Mouse (Mus musculus) CH12.LX (cell line): ENCODE data around the gene Opcml.

Experiments used
- BHLHE40 ChIP-seq: IDR thresholded peaks from 2 replicates; pipeline ENCODE4 v1.6.1; 2011; ENCODE audit warnings: mild to moderate bottlenecking, low read depth, low read length, improper control_type of control experiment
- CTCF ChIP-seq, 2 experiments: IDR thresholded peaks in 1 of 2; conservative IDR thresholded peaks in 1 of 2; 2 replicates each; pipeline ENCODE4 v1.5.1; 2011 to 2012; ENCODE audit warnings: low read depth in 2 of 2, low read length in 2 of 2, improper control_type of control experiment in 1 of 2, inconsistent platforms in 1 of 2, mild to moderate bottlenecking in 1 of 2, moderate library complexity in 1 of 2
- EP300 ChIP-seq: IDR thresholded peaks from 2 replicates; pipeline ENCODE4 v1.6.1; 2011; ENCODE audit warnings: low read length, improper control_type of control experiment
- GABPA ChIP-seq: IDR thresholded peaks from 2 replicates; pipeline ENCODE4 v1.6.1; 2012; ENCODE audit warnings: low read depth, low read length, improper control_type of control experiment, inconsistent platforms; ENCODE audit not compliant: insufficient replicate concordance
- JUN ChIP-seq: IDR thresholded peaks from 2 replicates; pipeline ENCODE4 v1.6.1; 2011; ENCODE audit warnings: low read depth, mild to moderate bottlenecking, low read length, improper control_type of control experiment, moderate library complexity; ENCODE audit not compliant: insufficient read depth
- MEF2A ChIP-seq: IDR thresholded peaks from 2 replicates; pipeline ENCODE4 v1.6.1; 2014; ENCODE audit warnings: low read depth, mild to moderate bottlenecking, inconsistent platforms, low read length, improper control_type of control experiment, borderline replicate concordance
- MYC ChIP-seq: IDR thresholded peaks from 2 replicates; pipeline ENCODE4 v1.6.1; 2011; ENCODE audit warnings: low read depth, mild to moderate bottlenecking, improper control_type of control experiment, low read length
- NELFE ChIP-seq: IDR thresholded peaks from 2 replicates; pipeline ENCODE4 v1.6.1; 2011; ENCODE audit warnings: low read depth, low read length, improper control_type of control experiment
- POLR2A ChIP-seq: IDR thresholded peaks from 2 replicates; pipeline ENCODE4 v1.6.1; 2011; ENCODE audit warnings: low read depth, mild to moderate bottlenecking, improper control_type of control experiment, low read length
- POLR2AphosphoS2 ChIP-seq: IDR thresholded peaks from 2 replicates; pipeline ENCODE4 v1.6.1; 2011; ENCODE audit warnings: low read depth, low read length, improper control_type of control experiment
- RCOR1 ChIP-seq: conservative IDR thresholded peaks from 2 replicates; pipeline ENCODE4 v1.6.1; 2012; ENCODE audit warnings: low read depth, mild to moderate bottlenecking, inconsistent platforms, low read length, improper control_type of control experiment
- SIN3A ChIP-seq: IDR thresholded peaks from 2 replicates; pipeline ENCODE4 v1.6.1; 2012; ENCODE audit warnings: low read length, improper control_type of control experiment, inconsistent platforms
- TBP ChIP-seq: conservative IDR thresholded peaks from 2 replicates; pipeline ENCODE4 v1.6.1; 2011; ENCODE audit warnings: low read depth, low read length, improper control_type of control experiment
- USF1 ChIP-seq: IDR thresholded peaks from 2 replicates; pipeline ENCODE4 v1.6.1; 2014; ENCODE audit warnings: low read depth, mild to moderate bottlenecking, inconsistent platforms, low read length, improper control_type of control experiment

- TF ChIP-seq MYC (no peak), EP300 (no peak), NELFE (no peak), POLR2AphosphoS2 (no peak), RCOR1 (no peak), CTCF (conservative IDR thresholded peaks at IDR 0.05 in 1 of 2, IDR thresholded peaks at IDR 0.05 in 1 of 2; ENCODE audit: low read depth in 2 of 2, low read length in 2 of 2) (no peak), GABPA (no peak), POLR2A (no peak), USF1 (no peak), SIN3A (no peak), TBP (no peak), MEF2A (no peak), BHLHE40 (no peak), JUN (no peak)
Measured at GRCm38 (mm10) chr9:27791639-27791966, 1.0 kb downstream of the Opcml start.
